Mouse (Mus musculus) embryo, embryonic 10 days (tissue): ENCODE data around the gene Sult5a1.
A peak's percentile ranks its signal among the peaks of the same experiment; 100 is the strongest.
"Not testable (repeated sequence)": the region's sequence is repeated elsewhere in the genome, so short reads cannot be mapped to it uniquely, and the experiment has no call there.

Source experiments
- DNase-seq: peaks from one replicate; pipeline ENCODE4 v3.0.0-alpha.2; 2015; ENCODE audit warnings: low spot score

Sult5a1 gene

GRCm38 (mm10) chr8:123135406-123135805, 22.7 kb downstream of the Sult5a1 start:
- DNase-seq = peak; percentile 61

GRCm38 (mm10) chr8:123134149-123134713, 23.9 kb downstream of the Sult5a1 start:
- DNase-seq = no peak

GRCm38 (mm10) chr8:123132953-123133352, 25.2 kb downstream of the Sult5a1 start:
- no peak for DNase-seq

DNA sequence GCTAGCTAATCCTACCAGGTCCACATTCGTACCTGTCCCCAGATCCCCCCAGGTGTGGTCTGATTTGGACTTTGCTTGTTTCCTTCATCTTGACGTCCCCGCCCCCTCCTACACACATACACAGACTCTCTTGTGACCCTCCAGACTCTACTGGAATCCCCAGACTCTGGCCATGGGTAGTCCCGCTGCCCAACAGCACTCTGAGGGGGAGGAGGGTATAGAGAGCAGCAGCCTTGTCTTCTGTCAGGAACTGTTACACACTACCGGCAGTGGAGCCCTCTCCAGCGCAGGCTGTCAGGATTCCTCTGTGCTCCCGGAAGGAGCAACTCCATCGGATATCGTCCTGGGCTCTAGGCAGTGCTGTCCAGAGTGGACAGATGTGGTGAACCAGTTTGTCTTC, 27.1 kb downstream of the Sult5a1 start:
- no peak for DNase-seq

GRCm38 (mm10) chr8:123126193-123126816, 31.8 kb downstream of the Sult5a1 start:
- peak; percentile 86 for DNase-seq

- no peak for DNase-seq
These were observed 35.4 kb downstream of the Sult5a1 start for GRCm38 (mm10) chr8:123122670-123123069.

- no peak for DNase-seq
These were observed 36.1 kb downstream of the Sult5a1 start for GRCm38 (mm10) chr8:123122059-123122458.

- no peak for DNase-seq
These were observed 40.4 kb downstream of the Sult5a1 start for GRCm38 (mm10) chr8:123117744-123118143.

GRCm38 (mm10) chr8:123117127-123117731, 40.9 kb downstream of the Sult5a1 start, which contains the start of gene Cpne7:
Gene Cpne7, plus strand, starts transcription at chr8:123117374.
- DNase-seq = no peak

GRCm38 (mm10) chr8:123114644-123115043, 43.5 kb downstream of the Sult5a1 start:
- no peak for DNase-seq

DNA sequence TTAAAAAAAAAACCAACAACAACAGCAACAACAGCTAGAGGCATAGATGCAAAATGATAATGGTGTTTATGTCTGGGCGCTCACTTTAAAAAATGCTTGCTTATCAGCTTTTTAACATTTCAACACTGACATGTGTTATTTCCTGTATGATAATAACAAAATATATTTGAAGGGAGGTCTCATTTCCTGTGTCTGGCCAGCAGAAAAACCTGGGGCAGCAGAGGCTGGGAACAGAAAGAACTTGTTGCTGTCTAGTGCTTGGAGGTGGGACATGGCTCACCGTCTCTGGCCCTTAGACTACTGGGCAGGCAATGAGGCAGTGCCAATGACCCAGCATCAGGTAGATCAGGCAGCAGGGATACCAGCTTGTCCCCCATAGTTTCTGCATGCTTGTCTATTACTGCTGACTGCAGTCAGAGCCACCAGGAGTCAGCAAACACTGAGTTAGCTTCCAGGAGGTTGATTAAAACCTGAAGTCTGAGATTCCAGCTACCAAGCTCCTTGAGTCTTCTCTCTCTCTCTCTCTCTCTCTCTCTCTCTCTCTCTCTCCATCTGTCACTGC, 44.1 kb downstream of the Sult5a1 start:
- DNase-seq = no peak

DNA sequence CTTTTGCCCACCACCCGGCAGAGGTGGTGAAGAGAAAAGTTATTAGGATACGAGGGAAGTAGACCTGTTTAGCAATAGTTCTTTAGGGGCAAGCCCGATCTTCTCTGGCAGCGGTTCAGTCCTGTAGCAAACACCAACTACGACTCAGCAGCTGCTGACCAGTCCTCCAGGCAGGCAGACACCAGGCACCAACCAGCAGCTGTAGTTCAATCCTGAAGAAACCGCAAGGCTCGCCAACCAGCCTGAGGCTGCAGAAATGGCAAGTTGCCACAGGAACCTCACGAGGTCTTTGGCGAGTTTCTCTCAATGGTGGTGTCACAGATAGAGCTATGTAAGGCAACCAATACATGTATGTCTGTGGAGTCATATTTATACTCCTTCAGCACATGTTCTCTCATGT, 45.2 kb downstream of the Sult5a1 start:
- DNase-seq = no peak

GRCm38 (mm10) chr8:123110649-123111048, 47.5 kb downstream of the Sult5a1 start:
- peak; percentile 77 for DNase-seq

- no peak for DNase-seq
These were observed 49.2 kb downstream of the Sult5a1 start for GRCm38 (mm10) chr8:123108953-123109352.

- DNase-seq = no peak
These were observed 50.1 kb downstream of the Sult5a1 start for GRCm38 (mm10) chr8:123108010-123108409.

GRCm38 (mm10) chr8:123106531-123106930, 51.6 kb downstream of the Sult5a1 start:
- DNase-seq = peak; percentile 52

- DNase-seq = peak; percentile 56
These were observed 52.4 kb downstream of the Sult5a1 start for GRCm38 (mm10) chr8:123105553-123106326.

GRCm38 (mm10) chr8:123104046-123104767, 53.9 kb downstream of the Sult5a1 start:
- no peak for DNase-seq

- no peak for DNase-seq
These were observed 54.8 kb downstream of the Sult5a1 start for GRCm38 (mm10) chr8:123103285-123103684.

DNA sequence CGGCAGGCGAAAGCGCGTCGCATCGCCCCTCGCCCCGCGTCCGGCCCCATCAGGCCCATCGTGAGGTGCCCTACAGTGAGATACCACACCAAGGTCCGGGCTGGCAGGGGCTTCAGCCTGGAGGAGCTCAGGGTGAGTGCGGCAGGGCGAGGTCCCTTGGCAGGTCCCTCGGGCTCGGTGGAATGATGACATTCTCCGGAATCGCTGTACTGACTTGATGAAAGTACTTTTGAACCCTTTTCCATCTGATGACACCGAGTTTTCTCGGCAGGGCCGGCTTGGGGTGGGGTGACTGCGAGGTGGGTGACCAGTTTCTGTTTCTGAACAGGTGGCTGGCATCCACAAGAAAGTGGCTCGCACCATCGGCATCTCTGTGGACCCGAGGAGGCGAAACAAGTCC, 55.3 kb downstream of the Sult5a1 start:
- not testable (repeated sequence) for DNase-seq
